Mouse (Mus musculus) brain, embryonic 18.5 days (tissue): ENCODE results near the gene Carns1.

Source experiments
- DNase-seq: peaks from one replicate; pipeline ENCODE4 v3.0.0-alpha.2; 2012; ENCODE audit warnings: low read depth, low spot score

Carns1 gene

GRCm38 (mm10) chr19:4175368-4175947 is at the start of gene Carns1:
Carns1 (minus strand) TSS chr19:4175479.
- DNase-seq: no peak

GRCm38 (mm10) chr19:4222165-4222564 is 46.9 kb upstream of the Carns1 start:
- no peak for DNase-seq

GRCm38 (mm10) chr19:4220957-4221743 is 45.9 kb upstream of the Carns1 start:
- no peak for DNase-seq

- no peak for DNase-seq
These were observed 45.1 kb upstream of the Carns1 start for GRCm38 (mm10) chr19:4220416-4220815.

- DNase-seq: no peak
These were observed 44.7 kb upstream of the Carns1 start for GRCm38 (mm10) chr19:4219943-4220342.

- no peak for DNase-seq
These were observed 43.5 kb upstream of the Carns1 start for GRCm38 (mm10) chr19:4218784-4219183.

- DNase-seq: no peak
These were observed 43.0 kb upstream of the Carns1 start for GRCm38 (mm10) chr19:4218293-4218692.

- DNase-seq: no peak
These were observed 42.6 kb upstream of the Carns1 start for GRCm38 (mm10) chr19:4217855-4218254.

- no peak for DNase-seq
These were observed 41.9 kb upstream of the Carns1 start for GRCm38 (mm10) chr19:4217140-4217539.

- no peak for DNase-seq
These were observed 40.9 kb upstream of the Carns1 start for GRCm38 (mm10) chr19:4216041-4216685.

- no peak for DNase-seq
These were observed 40.2 kb upstream of the Carns1 start for GRCm38 (mm10) chr19:4215451-4215840.

GRCm38 (mm10) chr19:4214771-4215450 is 39.6 kb upstream of the Carns1 start:
- DNase-seq: no peak

- DNase-seq: no peak
These were observed 38.9 kb upstream of the Carns1 start, which contains the start of the genes Clcf1 and AC109138.7 for GRCm38 (mm10) chr19:4214071-4214770. Clcf1 (plus strand) TSS chr19:4214238. AC109138.7 (plus strand) TSS chr19:4214357.

- DNase-seq: no peak
These were observed 38.3 kb upstream of the Carns1 start for GRCm38 (mm10) chr19:4213524-4213974.

GRCm38 (mm10) chr19:4211891-4212588 is 36.8 kb upstream of the Carns1 start:
- DNase-seq: no peak

- no peak for DNase-seq
These were observed 33.3 kb upstream of the Carns1 start for GRCm38 (mm10) chr19:4208563-4208962.

- DNase-seq: no peak
These were observed 31.7 kb upstream of the Carns1 start for GRCm38 (mm10) chr19:4206971-4207370.

GRCm38 (mm10) chr19:4204889-4205288 is 29.6 kb upstream of the Carns1 start:
- DNase-seq: no peak

- DNase-seq: no peak
These were observed 28.5 kb upstream of the Carns1 start for GRCm38 (mm10) chr19:4203604-4204326.

GRCm38 (mm10) chr19:4203148-4203547 is 27.9 kb upstream of the Carns1 start:
- DNase-seq: no peak
